Mouse (Mus musculus) kidney, postnatal 25 days (tissue): ENCODE data around the gene Lztr1.

ENCODE experiments used
- DNase-seq, 2 experiments: peaks; one replicate each; pipeline ENCODE4 v3.0.0; 2021; ENCODE audit warnings: mixed read lengths in 2 of 2

The Lztr1 gene

DNA sequence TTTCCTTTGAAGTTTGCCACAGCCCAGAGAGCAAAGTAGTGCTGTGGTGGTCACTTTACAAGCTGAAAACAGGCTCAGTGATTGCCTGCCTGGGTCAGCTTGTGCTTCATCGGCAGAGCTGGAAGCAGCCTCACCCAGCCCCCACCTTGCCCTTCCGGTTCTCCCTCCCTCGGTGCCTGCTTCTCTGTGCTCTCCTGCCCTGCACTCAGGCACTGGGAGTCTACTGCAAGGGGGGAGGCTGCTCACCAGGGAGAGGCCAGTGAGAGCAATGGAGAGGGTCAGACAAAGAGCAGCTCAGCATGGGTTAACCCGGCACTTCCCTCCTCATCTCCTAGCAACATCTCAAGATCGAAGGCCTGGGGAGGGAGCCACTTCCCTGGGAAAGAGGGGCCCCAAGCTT lies 50.3 kb downstream of the Lztr1 start:
- DNase-seq = peak in 1 of 2 experiments; percentile 25

DNA sequence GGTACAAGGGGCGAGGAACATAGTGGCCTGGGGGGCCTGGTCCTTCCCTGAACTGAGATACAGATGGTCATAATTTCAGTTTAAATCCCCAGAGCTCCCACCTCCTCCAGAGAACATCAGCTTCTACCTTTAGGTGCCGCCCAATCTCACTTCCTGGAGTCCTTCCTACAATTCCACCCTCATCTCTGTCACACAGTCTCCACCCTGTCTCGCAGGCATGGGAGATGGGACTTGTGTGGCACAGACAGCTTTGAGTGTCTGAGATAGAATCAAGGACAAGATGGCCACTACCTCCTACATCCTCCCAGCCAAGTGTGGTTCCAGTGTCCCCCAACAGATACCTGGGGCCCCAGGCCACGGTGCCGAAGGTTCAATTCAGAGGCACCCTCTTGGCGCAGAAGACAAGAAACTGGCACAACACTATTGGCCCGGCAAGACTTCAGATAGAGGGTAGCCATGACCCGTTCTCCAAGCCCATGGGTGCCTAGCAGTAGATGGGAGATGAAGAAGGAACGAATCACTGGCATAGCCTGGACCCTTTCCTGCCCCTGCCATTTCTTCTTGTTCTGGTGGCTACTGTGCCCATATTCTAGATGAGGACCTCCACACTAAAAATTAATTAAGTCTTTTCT lies 51.0 kb downstream of the Lztr1 start:
- peak in 1 of 2 experiments; percentile 20 for DNase-seq

DNA sequence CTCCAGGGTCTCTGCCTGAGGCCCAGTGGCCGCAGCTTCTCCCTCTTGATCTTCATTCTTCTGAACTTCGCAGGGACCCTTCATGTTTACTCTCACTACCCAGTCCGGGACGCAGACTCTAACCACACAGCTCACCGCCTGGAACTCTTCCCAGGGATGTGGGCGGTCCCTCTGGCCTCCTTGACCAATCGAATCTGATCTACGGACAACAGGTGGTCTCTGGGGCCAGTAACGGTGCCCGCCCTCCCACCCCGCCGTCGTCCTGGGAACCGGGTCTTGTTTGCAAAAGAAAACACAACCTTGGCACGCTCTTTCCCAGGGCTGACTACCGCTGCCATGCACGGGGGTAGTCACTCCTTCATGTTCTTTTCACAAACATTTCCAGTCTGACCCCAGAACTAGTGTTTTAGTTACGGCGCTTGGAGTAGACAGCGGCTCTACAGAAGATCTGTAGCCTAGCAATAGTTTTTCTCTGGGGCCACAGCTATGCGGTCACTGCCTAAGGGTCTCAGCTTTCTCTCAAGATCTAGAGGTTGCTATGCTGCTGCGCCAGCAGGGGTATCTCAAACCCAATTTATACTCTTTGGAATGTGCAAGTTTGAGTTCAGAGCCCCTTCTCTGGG lies 52.8 kb downstream of the Lztr1 start, which contains the start of gene Lrrc74b:
Gene Lrrc74b, minus strand, starts transcription at position 120 of the 623 bp plus-strand sequence.
- DNase-seq = peak; percentile 44 to 73

DNA sequence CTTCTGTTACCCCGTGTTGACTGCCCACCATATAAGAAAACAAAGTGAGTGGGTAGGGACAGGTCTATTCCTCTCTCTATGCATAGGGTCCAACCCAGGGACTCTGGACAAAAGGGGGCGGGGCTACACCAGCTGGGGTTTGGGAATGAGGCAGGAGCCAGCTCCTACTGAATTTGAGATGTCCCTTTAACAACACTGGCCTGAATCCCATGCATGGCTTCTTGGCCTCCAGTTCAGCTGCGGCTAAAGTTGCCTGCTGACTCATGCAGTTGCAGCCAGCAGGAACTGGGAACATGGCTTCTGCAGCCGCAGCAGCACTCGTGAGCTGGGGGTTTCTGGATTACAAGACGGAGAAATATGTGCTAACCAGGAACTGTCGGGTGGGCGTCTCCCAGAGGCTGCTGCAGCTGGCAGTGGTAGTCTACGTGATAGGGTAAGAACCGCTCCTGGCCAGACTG lies 53.3 kb downstream of the Lztr1 start, which contains the start of gene P2rx6:
Gene P2rx6, plus strand, starts transcription at position 135 of the 458 bp plus-strand sequence.
- peak; percentile 40 to 51 for DNase-seq

DNA sequence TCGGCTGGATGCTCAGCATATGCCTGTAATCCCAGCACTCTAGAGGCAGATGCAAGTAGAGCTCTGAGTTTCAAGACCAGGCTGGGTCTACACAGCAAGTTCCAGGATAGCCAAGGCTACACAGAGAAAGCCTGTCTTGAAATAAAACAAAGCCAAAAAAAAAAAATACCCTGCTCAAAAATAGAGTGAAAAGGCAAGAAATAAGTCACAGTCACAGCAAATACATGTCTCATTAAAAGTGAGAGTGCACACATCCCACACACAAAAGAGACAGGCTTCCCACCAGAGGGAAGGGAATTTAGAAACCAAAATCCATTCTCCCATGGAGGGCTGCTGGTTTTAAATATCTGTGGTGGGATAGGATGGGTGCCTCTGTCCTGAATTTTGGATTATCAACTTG lies 55.1 kb downstream of the Lztr1 start:
- no peak for DNase-seq

DNA sequence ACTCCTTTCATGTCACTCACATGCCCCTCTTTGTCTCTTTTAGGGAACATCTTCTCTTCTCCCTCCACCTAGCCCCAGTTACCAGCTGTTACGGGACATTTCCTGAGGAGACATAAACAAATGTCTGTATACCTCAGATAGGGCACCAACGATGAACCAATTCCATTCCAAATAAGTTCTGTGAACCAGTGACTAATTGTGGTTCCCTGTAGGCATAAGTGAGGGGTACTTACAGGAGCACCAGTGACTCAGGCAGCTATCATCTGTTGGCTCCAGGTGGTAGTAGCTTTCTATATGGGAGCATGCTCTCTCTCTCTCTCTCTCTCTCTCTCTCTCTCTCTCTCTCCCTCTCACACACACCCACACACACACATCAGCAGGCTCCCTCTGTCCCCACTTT lies 55.7 kb downstream of the Lztr1 start:
- DNase-seq = no peak

DNA sequence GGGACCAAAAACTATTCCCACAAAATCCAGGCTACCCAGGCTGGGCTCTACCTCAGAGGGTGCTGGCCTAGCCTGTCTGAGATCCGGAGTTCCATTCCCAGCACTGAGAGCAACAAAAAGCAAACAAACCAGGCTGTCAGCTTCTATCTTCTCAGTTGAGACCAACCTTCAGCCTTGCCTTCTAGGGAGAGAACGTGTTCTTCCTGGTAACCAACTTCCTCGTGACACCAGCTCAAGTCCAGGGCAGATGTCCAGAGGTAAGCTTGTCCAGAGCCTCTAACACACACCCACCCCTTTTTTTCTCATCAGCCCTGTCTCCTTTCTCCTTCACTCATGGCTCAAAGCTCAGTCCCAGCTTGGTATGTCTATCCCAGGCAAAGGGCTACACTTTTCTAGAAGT lies 56.3 kb downstream of the Lztr1 start:
- no peak for DNase-seq

DNA sequence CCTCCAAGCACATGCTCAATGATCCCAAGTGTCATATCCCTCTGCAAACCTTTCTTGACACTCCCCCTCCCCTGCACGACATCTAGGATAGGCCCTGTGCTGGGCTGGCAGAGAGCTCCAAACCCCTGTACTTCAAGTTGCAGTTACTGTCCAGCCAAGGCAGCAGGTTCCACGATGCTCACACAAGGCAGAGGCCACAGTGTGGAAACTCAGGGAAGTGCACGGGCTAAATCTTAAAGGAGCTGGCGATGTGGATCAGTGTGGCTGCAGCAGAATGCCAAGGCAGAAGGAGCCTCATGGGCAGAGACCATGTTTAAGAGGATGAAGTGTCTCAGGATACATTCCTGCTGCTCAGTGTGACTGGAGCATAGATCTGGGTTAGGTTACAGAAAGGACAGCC lies 57.7 kb downstream of the Lztr1 start:
- DNase-seq = no peak
